Mouse (Mus musculus): ENCODE results near the gene Olfr860.
"Not testable (repeated sequence)": the region's sequence is repeated elsewhere in the genome, so short reads cannot be mapped to it uniquely, and the experiment has no call there.

Olfr860 gene

DNA sequence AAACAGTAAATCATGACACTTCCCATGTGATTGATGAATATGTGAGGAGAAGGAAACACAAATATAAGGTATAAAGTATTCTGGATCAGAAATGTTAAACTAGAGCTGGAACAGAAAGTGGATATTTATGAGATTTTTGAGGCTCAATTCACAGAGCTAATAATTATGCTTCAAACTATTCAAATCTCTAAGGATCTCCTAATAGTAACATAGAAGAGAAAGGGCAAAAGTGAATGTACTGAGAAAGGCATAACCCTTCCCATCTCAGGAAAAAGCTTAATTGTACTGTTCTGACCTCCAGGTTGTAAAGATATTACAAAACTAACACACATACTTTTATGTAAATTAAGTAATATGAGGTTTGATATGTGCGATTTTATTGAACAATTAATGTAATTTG is at the start of gene Olfr860:
Olfr860 (minus strand) TSS at position 101 of the 400 bp plus-strand sequence.
- DNase-seq, result no peak

DNA sequence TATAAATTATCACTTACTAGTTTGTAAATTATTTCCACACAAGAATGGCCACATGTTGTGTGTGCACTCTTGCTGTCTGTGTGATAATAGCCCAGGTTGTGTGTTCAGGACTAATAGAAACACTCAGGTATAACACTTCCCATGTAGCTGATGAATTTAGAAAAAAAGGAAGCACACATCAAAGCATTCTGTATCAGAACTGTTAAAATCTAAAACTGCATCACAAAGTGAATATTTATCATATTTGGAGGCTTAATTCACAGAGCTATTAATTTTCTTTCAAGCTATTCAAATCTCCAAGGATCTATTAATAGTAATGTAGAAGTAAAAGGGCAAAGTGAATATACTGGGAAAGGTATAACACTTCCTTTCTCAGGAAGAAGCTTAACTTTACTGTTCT is 38.4 kb upstream of the Olfr860 start, which contains the start of gene Olfr862:
Olfr862 (minus strand) TSS at position 101 of the 400 bp plus-strand sequence.
- no peak for DNase-seq

DNA sequence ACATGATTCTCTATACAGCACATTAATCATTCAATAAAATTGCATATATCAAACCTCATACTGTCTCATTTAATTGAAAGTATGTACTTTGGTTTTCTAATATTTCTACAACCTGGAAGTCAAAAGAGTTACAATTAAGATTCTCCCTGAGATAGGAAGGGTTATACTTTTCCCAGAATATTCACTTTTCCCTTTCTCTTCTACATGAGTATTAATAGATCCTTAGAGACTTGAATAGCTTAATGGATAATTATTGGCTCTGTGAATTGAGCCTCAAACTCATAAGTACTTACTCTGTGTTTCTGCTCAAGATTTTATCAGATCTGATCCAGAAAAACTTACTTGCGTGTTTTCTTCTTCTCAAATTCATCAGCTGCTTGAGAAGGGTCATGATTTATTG is 44.9 kb downstream of the Olfr860 start, which contains the start of gene Olfr859:
Olfr859 (plus strand) TSS at position 301 of the 400 bp plus-strand sequence.
- DNase-seq, result not testable (repeated sequence)

DNA sequence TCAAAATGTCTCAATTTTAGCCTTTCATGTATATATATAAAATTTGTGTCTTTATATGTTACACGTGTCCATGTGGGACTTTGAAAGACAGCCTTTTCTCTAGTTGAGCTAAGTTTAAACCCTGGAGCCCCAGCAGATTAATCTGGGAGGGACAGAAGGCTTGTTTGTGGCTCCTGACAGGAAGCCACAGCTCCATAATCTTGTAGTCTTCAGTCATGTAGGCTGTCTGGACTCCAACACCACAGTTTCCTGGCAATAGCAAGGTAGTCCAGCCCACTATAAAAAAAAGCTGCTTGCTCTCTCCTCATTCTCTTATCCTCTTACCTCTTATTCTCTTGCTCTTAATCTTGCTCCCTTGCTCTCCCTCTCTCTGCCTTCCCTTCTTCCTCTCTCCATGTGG is 46.5 kb downstream of the Olfr860 start:
- DNase-seq, result no peak

Measured in spleen, adult 18-20 months (tissue).